Mouse (Mus musculus): ENCODE results near the gene Ppib.

Ppib gene

GRCm38 (mm10) chr9:66078072-66078471, 18.1 kb downstream of the Ppib start:
- no peak for DNase-seq

- DNase-seq: peak; percentile 27 to 48
These were observed 18.5 kb downstream of the Ppib start for GRCm38 (mm10) chr9:66078493-66078892.

- peak; percentile 78 to 83 for DNase-seq
These were observed 20.9 kb downstream of the Ppib start for GRCm38 (mm10) chr9:66080804-66081459.

- DNase-seq: no peak
These were observed 22.0 kb downstream of the Ppib start for GRCm38 (mm10) chr9:66081999-66082398.

- no peak for DNase-seq
These were observed 24.1 kb downstream of the Ppib start for GRCm38 (mm10) chr9:66084171-66084570.

- no peak for DNase-seq
These were observed 27.0 kb downstream of the Ppib start for GRCm38 (mm10) chr9:66087062-66087461.

GRCm38 (mm10) chr9:66088411-66088810, 28.4 kb downstream of the Ppib start:
- peak; percentile 63 to 69 for DNase-seq

- DNase-seq: peak in 1 of 2 experiments; percentile 26
These were observed 30.7 kb downstream of the Ppib start for GRCm38 (mm10) chr9:66090593-66091244.

- DNase-seq: peak; percentile 67 to 74
These were observed 31.6 kb downstream of the Ppib start for GRCm38 (mm10) chr9:66091327-66092231.

GRCm38 (mm10) chr9:66092664-66093063, 32.6 kb downstream of the Ppib start:
- peak in 1 of 2 experiments; percentile 61 for DNase-seq

- no peak for DNase-seq
These were observed 41.6 kb downstream of the Ppib start for GRCm38 (mm10) chr9:66101577-66101976.

GRCm38 (mm10) chr9:66102668-66103067, 42.6 kb downstream of the Ppib start:
- DNase-seq: no peak

- DNase-seq: no peak
These were observed 44.6 kb downstream of the Ppib start for GRCm38 (mm10) chr9:66104601-66105000.

GRCm38 (mm10) chr9:66105168-66105567, 45.1 kb downstream of the Ppib start:
- DNase-seq: no peak

- DNase-seq: no peak
These were observed 49.6 kb downstream of the Ppib start for GRCm38 (mm10) chr9:66109574-66109973.

GRCm38 (mm10) chr9:66110126-66110525, 50.1 kb downstream of the Ppib start:
- no peak for DNase-seq

GRCm38 (mm10) chr9:66110611-66111379, 50.8 kb downstream of the Ppib start:
- DNase-seq: no peak

GRCm38 (mm10) chr9:66114341-66114740, 54.3 kb downstream of the Ppib start:
- peak; percentile 49 to 50 for DNase-seq

Data from lung, adult 18-20 months (tissue).